Mouse (Mus musculus): ENCODE measurements at regions not wholly inside any gene's neighbourhood (a gene's known extent, or its start where the extent isn't known, plus 50 kb on each side); places are given as distances from the start of the nearest gene placed in this dataset.

DNA sequence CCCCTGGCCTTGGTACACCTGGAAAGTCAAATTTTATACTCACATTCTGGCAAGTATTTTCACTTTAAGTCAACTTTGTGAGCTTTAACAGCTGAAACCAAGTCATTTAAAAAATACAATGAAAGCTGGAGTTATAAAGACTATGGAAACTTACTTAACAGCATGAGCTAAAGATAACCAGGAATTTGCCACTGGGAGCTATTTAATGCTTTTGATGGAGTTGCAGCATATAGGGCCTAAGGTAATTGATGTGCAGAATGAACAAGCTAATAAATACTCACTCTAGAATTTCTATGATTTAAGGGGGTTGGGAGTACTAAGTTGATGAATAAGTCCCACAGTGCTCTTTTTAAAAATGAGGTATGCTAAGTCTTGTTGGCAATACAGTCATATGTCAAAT is 463.5 kb upstream of the Dmac1 start:
- no peak for DNase-seq (ENCODE audit: low spot score in 2 of 2)

DNA sequence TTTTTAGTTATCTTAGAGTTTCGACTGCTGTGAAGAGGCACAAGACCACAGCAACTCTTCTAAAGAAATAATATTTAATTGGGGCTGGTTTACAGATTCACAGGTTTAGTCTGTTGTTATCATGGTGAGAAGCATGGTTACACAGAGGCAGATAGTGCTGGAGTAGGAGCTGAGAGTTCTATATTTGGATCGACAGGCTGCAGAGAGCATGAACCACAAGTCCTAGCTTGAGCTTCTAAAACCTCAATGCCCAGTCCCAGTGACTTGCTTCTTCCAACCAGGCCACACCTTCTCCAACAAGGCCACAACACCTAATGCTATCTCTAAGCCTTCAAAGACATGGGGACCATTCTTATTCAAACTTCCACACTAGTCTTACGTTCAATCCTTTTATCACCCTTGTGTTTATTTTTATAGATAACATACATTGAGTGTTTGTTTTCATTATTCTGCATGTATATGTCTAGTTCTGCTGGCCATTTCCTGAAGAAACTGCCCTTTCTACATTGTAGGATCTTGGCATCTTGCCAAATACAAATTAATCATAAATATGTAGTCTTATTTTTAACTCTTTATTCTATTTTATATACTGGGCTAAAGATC is 452.8 kb upstream of the Dmac1 start:
- no peak for DNase-seq (ENCODE audit: low spot score in 2 of 2)

DNA sequence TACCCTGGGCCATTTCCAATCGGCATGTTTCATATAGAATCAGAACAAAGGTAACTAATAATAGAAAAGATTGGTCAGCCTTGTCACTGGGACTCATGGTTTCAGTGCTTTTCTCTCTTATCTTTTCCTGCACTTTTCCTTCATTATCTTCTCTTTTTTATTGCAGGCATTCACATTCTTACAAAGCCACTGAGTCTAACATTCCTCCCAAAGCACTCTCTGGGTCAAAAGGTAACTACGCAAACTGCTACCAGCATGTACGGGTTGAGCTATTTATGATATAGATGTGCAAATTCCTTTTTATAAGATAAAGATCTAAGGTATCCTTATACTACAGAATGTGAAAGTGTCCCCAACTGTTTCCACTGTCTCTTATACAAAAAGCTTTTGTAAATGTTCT is 436.5 kb upstream of the Dmac1 start:
- DNase-seq (ENCODE audit: low spot score in 2 of 2): no peak

DNA sequence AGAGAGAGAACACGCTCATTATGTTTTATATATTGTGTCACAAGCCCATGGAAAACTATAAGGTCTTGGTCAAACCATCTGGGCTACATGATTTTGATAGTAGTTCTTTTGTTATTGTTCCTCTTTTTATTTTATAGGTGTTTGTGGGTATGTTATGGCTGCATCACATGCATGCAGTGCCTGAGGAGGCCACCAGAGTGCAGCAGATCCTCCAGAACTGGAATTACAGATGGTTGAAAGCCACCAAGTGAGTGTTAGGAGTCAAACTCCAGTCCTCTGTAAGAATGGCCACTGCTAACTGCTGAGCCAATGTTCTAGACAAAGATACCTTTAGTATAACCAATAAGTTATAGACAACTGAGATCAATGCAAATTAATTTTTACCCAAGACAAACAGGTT is 435.9 kb upstream of the Dmac1 start:
- no peak for DNase-seq (ENCODE audit: low spot score in 2 of 2)

DNA sequence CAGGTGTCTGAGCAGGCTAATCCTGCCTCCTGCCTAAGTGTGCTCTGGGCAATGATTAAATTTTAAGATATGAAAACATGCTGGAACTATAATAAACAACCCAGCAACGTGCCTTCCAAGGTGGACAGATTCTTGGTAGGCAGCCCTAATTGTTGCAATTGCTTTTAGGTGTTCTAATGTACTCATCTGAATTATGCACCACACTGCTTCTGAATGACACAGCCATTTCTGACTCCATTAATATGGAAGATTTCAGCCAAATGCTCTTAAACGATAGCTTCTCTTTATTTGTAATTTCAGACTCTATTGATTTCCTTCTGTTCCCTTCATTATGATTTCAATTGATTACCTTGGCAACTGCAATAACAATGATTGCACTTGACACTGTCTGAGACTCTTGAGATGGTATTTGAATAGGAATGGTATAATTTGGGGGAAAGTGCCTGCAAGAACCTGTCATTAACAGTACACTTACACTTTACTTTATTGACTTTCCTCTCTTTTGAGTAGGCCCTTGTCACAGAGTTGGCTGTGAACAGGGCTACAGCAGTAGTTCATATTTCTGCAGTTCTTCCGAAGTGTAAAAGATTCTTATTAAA is 422.8 kb upstream of the Dmac1 start:
- DNase-seq (ENCODE audit: low spot score in 2 of 2): no peak

DNA sequence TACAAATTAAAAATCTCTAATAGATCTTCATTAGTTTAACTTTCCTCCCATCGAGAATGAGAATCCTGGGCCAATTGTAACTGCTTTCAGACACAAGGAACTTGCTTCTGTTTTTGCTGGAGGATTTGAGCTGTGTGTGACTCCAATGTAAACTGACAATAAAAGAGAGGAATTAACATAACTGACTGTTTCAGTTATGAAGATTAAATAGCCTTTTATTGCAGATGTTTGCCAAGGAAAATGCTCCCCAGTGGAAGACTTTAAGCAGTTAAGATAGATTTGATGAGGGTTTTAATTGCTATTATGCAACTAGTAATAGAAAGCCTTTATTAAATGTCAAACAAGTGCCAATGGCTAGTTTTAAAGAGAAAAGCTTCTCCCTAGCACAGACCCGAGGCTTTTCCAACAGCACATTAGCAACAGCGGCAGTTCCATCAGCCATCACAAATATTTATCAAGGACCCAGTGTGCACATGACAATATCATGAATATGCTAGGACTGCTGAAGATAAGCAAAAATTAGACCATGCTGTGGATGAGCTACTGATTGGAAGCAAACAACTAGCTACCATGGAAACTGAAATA is 398.6 kb upstream of the Dmac1 start:
- no peak for DNase-seq (ENCODE audit: low spot score in 2 of 2)

DNA sequence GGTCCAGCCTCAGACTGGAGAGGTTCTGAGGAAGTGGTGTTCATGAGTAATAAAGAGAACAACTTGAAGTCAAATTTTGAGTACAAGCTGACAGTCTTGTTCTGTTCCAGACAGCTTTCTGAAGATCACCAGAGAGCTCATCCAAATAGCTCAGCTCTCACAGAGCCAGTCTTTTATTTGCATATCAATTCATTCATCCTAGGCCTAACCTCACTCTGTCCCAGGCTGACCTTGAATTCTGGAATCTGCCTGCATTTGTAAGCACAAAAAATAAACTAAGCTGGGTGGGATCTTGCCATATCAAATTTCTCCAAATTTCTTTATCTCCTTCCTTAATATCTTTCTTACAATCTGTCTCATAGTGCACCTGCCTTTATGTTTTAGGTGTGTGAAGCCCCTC is 362.9 kb upstream of the Dmac1 start:
- no peak for DNase-seq (ENCODE audit: low spot score in 2 of 2)

DNA sequence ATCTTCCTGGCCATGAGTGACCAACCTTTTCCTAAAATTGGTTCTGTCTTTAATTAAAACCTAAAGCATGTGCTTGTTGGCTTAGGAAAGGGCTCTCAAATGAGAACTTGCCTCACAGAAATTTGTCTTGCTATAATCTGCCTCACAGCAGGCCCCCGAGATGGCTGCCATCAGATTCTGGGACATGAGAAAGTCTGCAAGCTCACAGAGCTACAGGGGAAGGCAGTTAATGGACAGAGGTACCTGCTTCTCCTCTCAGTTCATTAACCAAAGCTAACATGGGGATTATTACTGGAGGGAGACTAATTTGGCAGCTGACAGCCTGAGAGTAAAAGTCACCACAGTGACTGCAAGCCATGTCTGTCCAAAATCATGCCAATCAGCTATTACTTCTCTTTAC is 358.5 kb upstream of the Dmac1 start:
- DNase-seq (ENCODE audit: low spot score in 2 of 2): no peak

DNA sequence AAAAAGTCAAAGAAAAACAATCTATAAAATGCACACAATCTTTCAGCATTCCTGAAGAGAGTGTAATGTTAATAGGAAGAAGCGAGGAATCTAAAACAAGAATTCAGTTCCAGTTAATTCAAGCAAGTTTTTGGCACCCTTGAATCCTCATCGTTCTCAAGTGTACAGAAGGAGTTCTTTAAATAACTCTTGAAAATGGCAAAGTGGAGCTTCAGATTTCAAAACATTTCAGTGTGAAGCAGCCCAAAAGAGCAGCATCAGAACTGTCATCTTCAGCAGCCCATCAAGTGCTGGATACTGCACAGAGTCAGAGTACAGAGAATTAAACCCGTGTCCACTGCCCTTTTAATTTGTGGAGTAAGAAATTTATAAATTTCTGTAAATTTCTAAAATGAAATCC is 311.8 kb upstream of the Dmac1 start:
- peak in 1 of 2 experiments; percentile 22 for DNase-seq (ENCODE audit: low spot score in 2 of 2)

DNA sequence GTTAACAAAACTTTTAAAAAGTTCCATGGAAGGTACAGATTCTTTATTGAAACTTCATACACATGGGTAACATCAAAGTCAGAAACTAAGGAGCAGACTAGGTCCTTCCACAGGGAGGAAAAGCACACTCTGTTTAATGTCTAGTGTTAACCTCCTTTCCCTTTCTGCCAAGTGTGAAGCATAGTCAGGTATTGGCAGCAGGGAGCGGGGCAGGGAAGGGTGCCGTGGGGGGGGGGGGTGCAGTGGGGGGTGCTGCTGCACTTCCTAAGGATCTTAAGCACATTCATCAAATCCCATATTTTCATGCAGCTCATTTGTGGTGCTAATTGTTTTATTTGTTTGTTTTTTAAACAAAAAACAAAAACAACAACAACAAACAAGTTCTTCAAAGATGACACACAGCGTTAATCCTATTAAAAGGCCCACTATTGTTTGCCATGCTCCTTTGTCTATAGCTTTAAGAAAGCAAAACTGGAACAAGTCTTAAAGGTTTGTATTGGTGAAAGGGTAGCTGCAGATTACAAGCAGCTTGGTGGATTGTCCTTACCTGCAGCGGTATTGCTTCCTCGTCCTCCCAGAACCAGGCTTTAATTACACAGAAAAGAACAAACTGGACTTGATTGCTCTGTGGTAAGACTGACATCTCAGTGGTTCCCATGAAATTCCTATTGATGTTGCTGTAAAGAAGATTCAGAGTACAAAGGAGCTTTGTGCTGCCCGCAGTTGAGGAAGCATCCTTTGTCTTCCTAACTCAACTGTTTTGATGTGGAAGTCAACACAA is 310.2 kb upstream of the Dmac1 start:
- no peak for DNase-seq (ENCODE audit: low spot score in 2 of 2)

DNA sequence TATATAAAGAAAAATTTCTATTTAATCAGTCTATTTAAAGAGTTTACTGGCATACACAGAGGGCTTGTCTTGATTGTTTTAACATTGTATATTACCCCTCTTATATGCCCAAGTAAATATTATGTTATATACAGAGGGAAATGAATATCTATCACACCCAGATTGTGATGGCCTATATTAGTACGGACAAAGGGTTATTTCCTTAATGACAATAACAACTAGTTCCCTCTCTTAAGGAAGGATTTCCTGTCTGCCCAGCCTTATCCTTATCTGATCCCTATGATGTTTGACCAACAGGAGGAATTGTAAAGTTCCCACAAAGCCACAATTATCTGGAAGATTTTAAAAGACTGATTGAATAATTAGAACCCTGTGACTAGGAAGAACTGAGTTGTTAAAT is 301.8 kb upstream of the Dmac1 start:
- DNase-seq (ENCODE audit: low spot score in 2 of 2): no peak

DNA sequence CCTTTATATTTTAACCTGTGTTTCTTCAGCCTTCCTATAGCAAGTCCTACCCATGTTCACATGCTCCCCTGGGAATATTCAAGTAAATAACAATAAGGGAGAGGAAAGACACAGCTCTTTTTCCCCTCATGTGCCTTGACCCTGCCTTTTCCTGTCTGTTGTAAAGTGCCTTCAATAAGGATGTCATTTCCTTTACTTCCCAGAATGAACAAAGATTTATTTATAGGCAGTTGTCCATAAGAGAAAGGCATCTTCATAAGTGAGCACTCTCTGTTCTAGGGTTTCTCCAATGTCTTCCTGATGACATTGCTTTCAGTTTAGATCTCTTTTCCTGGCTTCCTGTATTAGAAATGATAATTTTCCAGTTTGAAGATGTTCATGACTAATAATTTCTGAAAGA is 294.5 kb upstream of the Dmac1 start:
- no peak for DNase-seq (ENCODE audit: low spot score in 2 of 2)

DNA sequence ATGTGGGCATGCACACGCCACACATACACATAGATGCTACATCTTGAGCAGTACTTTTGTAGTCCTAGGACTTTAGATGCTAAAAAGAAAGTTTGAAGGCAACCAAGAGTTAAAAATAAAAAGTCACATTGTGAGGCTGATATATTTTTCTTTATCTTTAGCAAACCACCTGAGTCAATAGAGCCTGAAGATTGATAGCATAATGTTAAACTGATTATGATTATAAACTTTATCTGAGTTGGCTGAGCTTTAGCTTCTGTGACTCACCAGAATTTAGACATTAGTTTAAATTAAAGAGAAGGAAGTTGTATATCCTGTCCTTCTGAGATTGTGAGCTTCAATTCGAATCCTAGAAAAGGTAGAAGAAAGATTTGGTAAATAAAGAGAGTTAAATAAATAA is 289.5 kb upstream of the Dmac1 start:
- no peak for DNase-seq (ENCODE audit: low spot score in 2 of 2)

DNA sequence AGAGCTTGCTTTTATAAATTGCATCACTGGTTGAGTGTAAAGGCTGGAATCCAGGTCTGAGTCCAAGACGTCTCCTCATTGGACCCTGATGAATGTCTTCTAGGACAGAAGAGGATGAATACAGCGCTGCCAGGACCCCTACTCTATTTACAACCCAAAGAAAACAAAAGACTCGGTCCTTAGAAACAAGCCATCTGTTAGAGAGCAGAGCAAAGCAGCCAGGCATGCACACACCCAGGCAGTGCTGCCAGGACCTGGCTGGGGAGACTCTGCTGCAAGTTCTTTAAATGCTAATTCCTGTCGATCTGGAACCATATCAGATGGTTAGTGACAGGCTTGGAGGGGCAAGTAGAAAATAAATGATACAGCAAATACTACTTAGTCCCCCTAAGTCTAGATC is 284.4 kb upstream of the Dmac1 start:
- no peak for DNase-seq (ENCODE audit: low spot score in 2 of 2)

DNA sequence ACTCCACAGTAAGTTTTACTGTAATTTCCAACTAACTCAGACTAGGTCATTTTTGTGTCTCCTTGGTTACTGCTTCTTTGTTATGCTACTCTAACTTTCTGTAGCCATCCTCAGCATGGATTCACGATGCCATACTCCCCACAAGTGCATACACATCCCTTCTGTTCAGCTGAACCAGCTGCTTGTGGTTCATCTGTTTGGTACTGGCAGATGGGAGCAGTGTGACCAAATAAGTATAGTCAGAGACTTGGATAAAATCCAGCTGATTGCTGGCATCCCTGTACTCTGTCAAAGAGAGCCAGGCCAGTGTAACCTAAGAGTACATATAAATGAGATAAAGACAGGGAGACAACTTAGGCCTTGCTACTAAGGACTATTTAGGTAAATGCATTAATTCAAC is 283.7 kb upstream of the Dmac1 start:
- DNase-seq (ENCODE audit: low spot score in 2 of 2): peak in 1 of 2 experiments; percentile 30

DNA sequence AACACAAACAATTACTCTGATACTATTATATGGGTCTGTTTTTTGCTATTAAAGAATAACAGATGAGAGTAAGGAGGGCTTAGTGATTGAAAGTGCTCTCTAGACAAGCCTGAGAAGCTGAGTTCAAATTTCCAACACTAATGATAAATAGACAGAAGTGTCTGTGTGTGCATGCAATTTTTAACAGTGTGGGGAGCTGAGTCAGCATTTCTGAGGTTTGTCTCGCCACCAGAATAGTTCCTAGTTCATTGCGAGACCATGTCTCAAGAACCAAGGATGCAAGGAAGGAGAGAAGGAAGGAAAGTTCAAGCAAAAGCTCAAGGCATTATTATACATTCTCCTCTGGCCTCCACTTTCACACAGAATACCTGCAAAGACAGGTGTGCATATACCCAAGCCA is 259.7 kb upstream of the Dmac1 start:
- no peak for DNase-seq (ENCODE audit: low spot score in 2 of 2)

DNA sequence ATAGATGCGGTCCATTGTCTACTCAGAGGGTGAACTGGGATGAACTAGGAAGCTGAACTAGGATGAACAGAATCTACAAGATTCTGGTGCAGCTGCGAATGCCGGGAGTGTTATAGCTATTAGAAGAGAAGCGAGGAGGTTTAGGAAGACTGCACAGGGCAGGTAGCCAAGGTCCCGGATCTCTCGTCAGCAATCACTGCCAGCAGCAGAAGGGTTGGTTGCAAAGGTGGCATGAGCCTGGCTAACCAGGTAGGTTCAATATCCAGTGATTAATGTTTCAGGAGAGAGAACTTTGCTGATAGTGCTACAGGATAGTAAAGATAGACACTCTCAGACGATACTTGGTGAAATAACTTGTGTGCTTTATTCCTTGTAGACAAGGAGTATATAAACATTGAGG is 257.0 kb upstream of the Dmac1 start:
- DNase-seq (ENCODE audit: low spot score in 2 of 2): no peak

DNA sequence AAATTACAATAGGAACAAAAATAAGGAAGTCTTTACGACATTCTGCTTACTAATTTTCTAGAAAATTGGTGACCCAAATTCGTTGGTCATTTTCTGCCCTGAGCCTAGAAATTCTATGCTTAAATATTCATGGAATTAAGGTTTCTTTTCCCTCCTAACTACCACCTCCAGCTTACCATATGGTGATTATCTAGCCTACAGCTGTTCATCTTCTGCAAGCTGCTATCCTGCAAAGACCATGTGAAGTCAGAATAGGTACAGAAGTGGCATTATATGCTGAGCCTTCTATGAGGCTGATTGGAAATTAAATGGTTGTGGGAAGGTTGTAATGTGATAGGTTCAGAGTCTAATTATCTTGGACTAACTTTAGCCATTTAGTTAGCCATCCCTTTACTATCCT is 251.5 kb upstream of the Dmac1 start:
- DNase-seq (ENCODE audit: low spot score in 2 of 2): peak in 1 of 2 experiments; percentile 10

DNA sequence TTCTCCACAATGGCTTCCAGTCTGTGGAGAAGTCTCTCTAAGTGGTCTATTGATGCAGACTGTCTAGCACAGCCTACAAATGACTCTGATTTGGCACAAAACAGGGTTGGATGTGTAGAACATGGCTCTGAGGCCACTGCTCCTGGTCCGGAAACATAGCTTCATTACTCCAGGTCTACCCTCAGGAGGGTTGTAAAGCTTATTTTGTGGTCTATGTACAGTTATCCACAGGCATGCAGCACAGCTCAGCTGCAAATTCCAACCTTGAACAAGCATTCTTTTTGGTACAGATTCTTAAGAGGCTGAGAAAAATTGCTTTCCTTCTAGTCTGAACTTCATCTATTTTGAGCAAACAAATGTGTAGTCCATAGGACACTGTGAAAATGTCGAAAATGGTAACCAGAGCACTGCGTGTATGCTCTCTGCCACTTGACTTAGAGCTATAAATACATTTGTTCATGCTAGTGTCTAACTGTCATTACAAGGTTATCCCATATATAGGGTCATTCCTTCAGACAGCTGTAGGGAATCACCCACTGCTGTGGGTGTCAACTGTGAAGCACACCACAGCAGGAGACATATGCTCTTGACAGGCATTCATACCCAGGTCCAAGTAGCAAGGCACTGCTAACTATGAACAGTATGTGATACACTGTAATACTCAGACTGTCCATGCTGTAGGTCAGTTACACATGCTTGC is 239.5 kb upstream of the Dmac1 start:
- no peak for DNase-seq (ENCODE audit: low spot score in 2 of 2)

Measured in left cerebral cortex, adult 8-10 months (tissue).